Mouse (Mus musculus) E14TG2a.4 (cell line): Measurements from ENCODE around the gene Slc19a1.
A peak's percentile ranks its signal among the peaks of the same experiment; 100 is the strongest.

ENCODE experiments used
- H3K27me3 ChIP-seq: 2 replicates; pipeline ENCODE4 v1.6.1; 2014; ENCODE audit warnings: low read length, control low read depth; ENCODE audit not compliant: insufficient read depth
- H3K36me3 ChIP-seq: 2 replicates; pipeline ENCODE4 v1.6.1; 2014; ENCODE audit warnings: low read length, control low read depth; ENCODE audit not compliant: insufficient read depth
- H3K4me1 ChIP-seq: replicated peaks from 2 replicates; pipeline ENCODE4 v1.6.1; 2014; ENCODE audit warnings: low read depth, low read length, control low read depth
- H3K4me3 ChIP-seq: replicated peaks from 2 replicates; pipeline ENCODE4 v1.5.1; 2014; ENCODE audit warnings: mild to moderate bottlenecking, low read length
- H3K9me3 ChIP-seq: 2 replicates; pipeline ENCODE4 v1.6.1; 2014; ENCODE audit warnings: low read length, control low read depth
- CTCF ChIP-seq: conservative IDR thresholded peaks from 2 replicates; pipeline ENCODE4 v1.5.1; 2014; ENCODE audit warnings: low read length
- NANOG ChIP-seq: IDR thresholded peaks from 2 replicates; pipeline ENCODE4 v1.6.1; 2014; ENCODE audit warnings: borderline replicate concordance, low read length, mixed read lengths
- POU5F1 ChIP-seq: IDR thresholded peaks from 2 replicates; pipeline ENCODE4 v1.6.1; 2014; ENCODE audit warnings: low read length, borderline replicate concordance

The Slc19a1 gene

GRCm38 (mm10) chr10:77011681-77012080 is 20.4 kb upstream of the Slc19a1 start:
- Histone ChIP-seq H3K9me3 (peaks cover 7% of the 10 kb centered on the region; the same call in 1 of the 2 replicates), H3K36me3 (no peaks in the 10 kb centered on the region), H3K4me3 (no peak overlapping the region), H3K27me3 (no peaks in the 10 kb centered on the region), H3K4me1 (peaks cover 42% of the 10 kb centered on the region)
- TF ChIP-seq NANOG: no peak
- TF ChIP-seq POU5F1: no peak
- no peak for TF ChIP-seq CTCF

DNA sequence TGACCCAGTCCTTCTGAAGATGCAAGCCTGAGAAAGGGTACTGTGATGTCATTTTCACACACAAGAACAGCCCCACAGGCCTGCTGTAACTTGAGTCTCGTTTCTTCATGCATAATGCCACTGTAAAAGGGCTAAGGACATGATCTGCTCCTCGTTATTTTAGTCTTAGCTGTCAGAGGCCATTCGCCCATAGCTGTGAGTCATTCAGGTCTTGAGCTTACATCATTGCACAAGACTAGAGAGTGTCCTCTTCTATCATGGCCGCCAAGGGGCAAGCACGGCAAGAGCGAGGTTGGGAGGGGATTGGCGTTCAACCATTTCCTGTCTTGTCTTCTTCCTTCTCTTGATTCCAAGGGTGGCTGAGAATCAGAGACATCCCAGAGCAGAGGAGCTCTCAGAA is 16.0 kb upstream of the Slc19a1 start:
- TF ChIP-seq CTCF: no peak
- TF ChIP-seq NANOG: no peak
- no peak for TF ChIP-seq POU5F1
- Histone ChIP-seq H3K27me3 (no peaks in the 10 kb centered on the region; the same call in 1 of the 2 replicates), H3K4me1 (peaks cover 37% of the 10 kb centered on the region), H3K4me3 (0 out of 2 replicates have a peak overlapping the region, but pooled peaks have one; percentile 10), H3K9me3 (peaks cover 7% of the 10 kb centered on the region; the same call in 1 of the 2 replicates), H3K36me3 (no peaks in the 10 kb centered on the region)

- Histone ChIP-seq H3K36me3 (no peaks in the 10 kb centered on the region), H3K27me3 (no peaks in the 10 kb centered on the region; the same call in 1 of the 2 replicates), H3K4me3 (0 out of 2 replicates have a peak overlapping the region, but pooled peaks have one; percentile 10), H3K4me1 (peaks cover 32% of the 10 kb centered on the region), H3K9me3 (peaks cover 7% of the 10 kb centered on the region; the same call in 1 of the 2 replicates)
- TF ChIP-seq NANOG: no peak
- no peak for TF ChIP-seq CTCF
- TF ChIP-seq POU5F1: no peak
Measured at GRCm38 (mm10) chr10:77016499-77016898, 15.5 kb upstream of the Slc19a1 start.

DNA sequence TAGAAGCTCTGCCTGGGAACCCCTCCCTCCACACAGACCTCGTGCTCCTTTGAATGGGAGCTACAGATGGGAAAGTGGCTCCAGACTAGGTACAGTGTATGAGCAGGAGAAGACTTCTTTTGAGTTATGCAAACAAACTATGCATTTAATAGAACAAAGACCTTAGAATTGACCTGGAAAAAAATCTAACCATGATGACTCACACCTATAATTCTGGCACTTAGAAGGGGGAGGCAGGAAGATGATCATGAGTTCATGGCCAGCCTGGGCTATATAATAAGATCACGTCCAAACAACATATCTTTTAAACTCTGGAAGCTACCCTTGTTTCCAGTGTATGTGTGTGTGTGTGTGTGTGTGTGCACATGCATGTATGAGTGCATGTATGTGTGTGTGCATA is 15.0 kb upstream of the Slc19a1 start:
- H3K4me1 ChIP-seq: peaks cover 37% of the 10 kb centered on the region
- no peaks in the 10 kb centered on the region; the same call in 1 of the 2 replicates for H3K27me3 ChIP-seq
- no peaks in the 10 kb centered on the region for H3K36me3 ChIP-seq
- peaks cover 7% of the 10 kb centered on the region; the same call in 1 of the 2 replicates for H3K9me3 ChIP-seq
- no peak overlapping the region for H3K4me3 ChIP-seq
- no peak for TF ChIP-seq POU5F1
- no peak for TF ChIP-seq CTCF
- no peak for TF ChIP-seq NANOG

GRCm38 (mm10) chr10:77017662-77018061 is 14.4 kb upstream of the Slc19a1 start:
- Histone ChIP-seq H3K9me3 (peaks cover 7% of the 10 kb centered on the region; the same call in 1 of the 2 replicates), H3K4me3 (no peak overlapping the region), H3K4me1 (peaks cover 38% of the 10 kb centered on the region), H3K36me3 (no peaks in the 10 kb centered on the region), H3K27me3 (no peaks in the 10 kb centered on the region; the same call in 1 of the 2 replicates)
- no peak for TF ChIP-seq NANOG
- TF ChIP-seq CTCF: no peak
- no peak for TF ChIP-seq POU5F1

DNA sequence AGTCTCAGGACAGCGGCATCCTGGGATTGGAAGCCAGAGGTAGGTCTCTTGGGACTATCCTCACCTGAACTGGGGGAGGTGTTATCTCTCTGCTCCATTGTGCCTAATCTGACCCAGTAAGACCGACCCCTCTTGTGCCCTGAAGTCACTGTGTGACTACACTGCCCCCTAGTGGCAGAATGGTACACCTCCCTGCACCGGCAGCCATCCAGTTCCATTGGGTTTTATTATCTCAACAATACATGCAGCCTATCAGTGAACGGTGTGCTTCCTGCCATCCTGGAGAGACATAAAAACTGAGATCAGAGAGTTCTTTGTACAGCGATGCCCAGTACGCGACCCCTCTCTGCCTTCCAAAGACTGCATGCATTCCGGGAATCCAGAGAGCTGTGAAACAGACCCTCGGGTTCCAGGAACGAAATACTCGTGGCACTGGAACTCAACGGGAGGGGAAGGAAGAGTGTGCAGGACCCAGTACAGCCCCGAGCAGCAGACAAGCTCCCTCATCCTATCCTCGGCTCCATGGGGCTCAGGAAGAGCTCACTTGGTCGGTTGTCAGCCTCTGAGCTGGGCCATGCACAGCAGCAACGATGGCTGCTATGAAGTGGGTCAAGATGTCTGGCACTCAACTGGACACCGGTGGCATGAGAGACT is 10.5 kb upstream of the Slc19a1 start:
- peaks cover 11% of the 10 kb centered on the region for H3K27me3 ChIP-seq
- no peak for TF ChIP-seq POU5F1
- TF ChIP-seq NANOG: no peak
- TF ChIP-seq CTCF: peak; percentile 96
- peaks cover 28% of the 10 kb centered on the region for H3K4me1 ChIP-seq
- H3K4me3 ChIP-seq: peak overlapping the region; percentile 66
- H3K36me3 ChIP-seq: no peaks in the 10 kb centered on the region
- no peaks in the 10 kb centered on the region for H3K9me3 ChIP-seq

- H3K4me3 ChIP-seq: no peak overlapping the region
- no peaks in the 10 kb centered on the region for H3K9me3 ChIP-seq
- H3K36me3 ChIP-seq: no peaks in the 10 kb centered on the region
- H3K27me3 ChIP-seq: peaks cover 11% of the 10 kb centered on the region
- peaks cover 20% of the 10 kb centered on the region for H3K4me1 ChIP-seq
- no peak for TF ChIP-seq NANOG
- TF ChIP-seq POU5F1: no peak
- no peak for TF ChIP-seq CTCF
Measured at GRCm38 (mm10) chr10:77022301-77023130, 9.5 kb upstream of the Slc19a1 start.

GRCm38 (mm10) chr10:77024231-77024630 is 7.8 kb upstream of the Slc19a1 start:
- no peak overlapping the region for H3K4me3 ChIP-seq
- H3K9me3 ChIP-seq: no peaks in the 10 kb centered on the region
- no peaks in the 10 kb centered on the region for H3K36me3 ChIP-seq
- no peak for TF ChIP-seq POU5F1
- no peak for TF ChIP-seq NANOG
- TF ChIP-seq CTCF: no peak
- peaks cover 18% of the 10 kb centered on the region for H3K27me3 ChIP-seq
- peaks cover 7% of the 10 kb centered on the region for H3K4me1 ChIP-seq
